Mouse (Mus musculus) lung, adult 2 months (tissue): ENCODE results near the gene Olfr559.

Experiments used
- CTCF ChIP-seq: fragments of 200-500 bp; IDR thresholded peaks from 2 replicates; pipeline ENCODE4 v1.5.1; 2011; ENCODE audit warnings: mild to moderate bottlenecking, low read length, control low read depth; ENCODE audit not compliant: insufficient read depth
- POLR2A ChIP-seq: fragments of 200-500 bp; IDR thresholded peaks from 2 replicates; pipeline ENCODE4 v1.6.1; 2011; ENCODE audit warnings: low read depth, mild to moderate bottlenecking, control low read depth, low read length, borderline replicate concordance; ENCODE audit errors: extremely low read depth

- no peak for TF ChIP-seq CTCF
- no peak for TF ChIP-seq POLR2A
Measured at GRCm38 (mm10) chr7:102698461-102698860, 28.8 kb downstream of the Olfr559 start.
